Mouse (Mus musculus): ENCODE data around the gene Rev3l.

The Rev3l gene

GRCm38 (mm10) chr10:39731736-39732265 is at the start of gene Rev3l:
Gene Rev3l (plus strand): TSS chr10:39732118.
- peak; percentile 95 for DNase-seq (ENCODE audit: low spot score)

- DNase-seq (ENCODE audit: low spot score), result no peak
Observed at GRCm38 (mm10) chr10:39682556-39682955, 49.4 kb upstream of the Rev3l start.

GRCm38 (mm10) chr10:39683481-39683880 is 48.4 kb upstream of the Rev3l start:
- no peak for DNase-seq (ENCODE audit: low spot score)

GRCm38 (mm10) chr10:39686811-39687210 is 45.1 kb upstream of the Rev3l start:
- no peak for DNase-seq (ENCODE audit: low spot score)

GRCm38 (mm10) chr10:39687851-39688250 is 44.1 kb upstream of the Rev3l start:
- DNase-seq (ENCODE audit: low spot score), result no peak

GRCm38 (mm10) chr10:39691351-39692064 is 40.4 kb upstream of the Rev3l start:
- no peak for DNase-seq (ENCODE audit: low spot score)

- DNase-seq (ENCODE audit: low spot score), result no peak
Observed at GRCm38 (mm10) chr10:39692152-39692551, 39.8 kb upstream of the Rev3l start.

GRCm38 (mm10) chr10:39707717-39708510 is 24.0 kb upstream of the Rev3l start:
- no peak for DNase-seq (ENCODE audit: low spot score)

GRCm38 (mm10) chr10:39716936-39717335 is 15.0 kb upstream of the Rev3l start:
- DNase-seq (ENCODE audit: low spot score), result no peak

- peak; percentile 88 for DNase-seq (ENCODE audit: low spot score)
Observed at GRCm38 (mm10) chr10:39730976-39731735, 762 bp upstream of the Rev3l start.

- peak; percentile 87 for DNase-seq (ENCODE audit: low spot score)
Observed at GRCm38 (mm10) chr10:39732266-39733100, 565 bp downstream of the Rev3l start.

- no peak for DNase-seq (ENCODE audit: low spot score)
Observed at GRCm38 (mm10) chr10:39733101-39733399, 1.1 kb downstream of the Rev3l start.

GRCm38 (mm10) chr10:39733421-39733930 is 1.6 kb downstream of the Rev3l start:
- DNase-seq (ENCODE audit: low spot score), result no peak

GRCm38 (mm10) chr10:39736187-39736586 is 4.3 kb downstream of the Rev3l start:
- DNase-seq (ENCODE audit: low spot score), result no peak

GRCm38 (mm10) chr10:39742057-39742456 is 10.1 kb downstream of the Rev3l start:
- no peak for DNase-seq (ENCODE audit: low spot score)

- DNase-seq (ENCODE audit: low spot score), result no peak
Observed at GRCm38 (mm10) chr10:39764752-39765151, 32.8 kb downstream of the Rev3l start.

GRCm38 (mm10) chr10:39766702-39767101 is 34.8 kb downstream of the Rev3l start:
- DNase-seq (ENCODE audit: low spot score), result no peak

GRCm38 (mm10) chr10:39772259-39772658 is 40.3 kb downstream of the Rev3l start:
- no peak for DNase-seq (ENCODE audit: low spot score)

- DNase-seq (ENCODE audit: low spot score), result no peak
Observed at GRCm38 (mm10) chr10:39773940-39774726, 42.2 kb downstream of the Rev3l start.

GRCm38 (mm10) chr10:39776927-39777326 is 45.0 kb downstream of the Rev3l start:
- peak; percentile 14 for DNase-seq (ENCODE audit: low spot score)

GRCm38 (mm10) chr10:39778305-39778704 is 46.4 kb downstream of the Rev3l start:
- no peak for DNase-seq (ENCODE audit: low spot score)

All from T-cell, adult 2 months (primary cell).